Mouse (Mus musculus) spleen, adult 2 months (tissue): ENCODE measurements around the gene Aloxe3.

Experiments
- CTCF ChIP-seq: fragments of 200-500 bp; IDR thresholded peaks from 2 replicates; pipeline ENCODE4 v1.5.1; 2011; ENCODE audit warnings: mild to moderate bottlenecking, inconsistent platforms; ENCODE audit not compliant: insufficient read depth, insufficient read length, insufficient replicate concordance; ENCODE audit errors: extremely low read depth
- POLR2A ChIP-seq: fragments of 200-500 bp; IDR thresholded peaks from 2 replicates; pipeline ENCODE4 v1.6.1; 2011; ENCODE audit warnings: low read depth, low read length, inconsistent platforms

DNA sequence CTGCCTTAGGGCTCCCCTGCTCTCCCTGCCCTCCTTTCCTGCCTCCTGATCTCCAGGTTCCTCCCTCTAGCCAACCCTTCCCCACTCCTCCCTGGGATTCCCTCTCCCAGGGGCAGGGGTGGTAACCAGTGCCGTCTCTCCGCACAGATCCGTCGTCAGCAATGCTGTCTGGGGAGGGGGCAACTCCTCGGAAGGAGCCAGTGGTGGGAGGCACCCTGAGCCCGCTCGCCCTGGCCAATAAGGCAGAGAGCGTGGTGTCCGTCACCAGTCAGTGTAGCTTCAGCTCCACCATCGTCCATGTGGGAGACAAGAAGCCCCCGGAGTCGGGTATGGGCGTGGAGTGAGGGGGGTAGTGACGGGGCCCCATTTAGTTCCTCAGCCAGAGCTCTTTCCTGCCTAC is 21.2 kb upstream of the Aloxe3 start:
- no peak for TF ChIP-seq POLR2A
- TF ChIP-seq CTCF, result no peak
